Mouse (Mus musculus) gastrocnemius, adult 2 months (tissue): ENCODE measurements around the gene Nav2. TPM values are rescaled to one million over a fixed set of nuclear protein-coding genes. Genes with fewer than 3 reads are reported as not detected.

Experiments used
- DNase-seq: peaks from one replicate; pipeline ENCODE4 v3.0.0; 2022
- H3K27ac ChIP-seq: fragments of 200-600 bp; 2 replicates; pipeline ENCODE4 v1.8.1; 2022; ENCODE audit warnings: mild to moderate bottlenecking
- H3K4me3 ChIP-seq: fragments of 200-600 bp; 2 replicates; pipeline ENCODE4 v1.8.1; 2022; ENCODE audit warnings: mild to moderate bottlenecking, moderate library complexity
- CTCF ChIP-seq: fragments of 200-600 bp; IDR thresholded peaks from 2 replicates; pipeline ENCODE4 v1.8.1; 2022; ENCODE audit warnings: antibody characterized with exemption, mild to moderate bottlenecking, moderate library complexity
- intact Hi-C: fragments of 180-260 bp; cut with DNase I; formaldehyde crosslinking; loops from one replicate; pipeline ENCODE4 v1.15.1; 2025
- total RNA-seq, 2 experiments: library from RNA; stranded (reverse); gene quantifications; 2 replicates each; pipeline ENCODE4 v1.2.3; 2021

Nav2 gene
- total RNA-seq, 2 experiments from 2014 or later = 18.5 to 36.0 TPM

DNA sequence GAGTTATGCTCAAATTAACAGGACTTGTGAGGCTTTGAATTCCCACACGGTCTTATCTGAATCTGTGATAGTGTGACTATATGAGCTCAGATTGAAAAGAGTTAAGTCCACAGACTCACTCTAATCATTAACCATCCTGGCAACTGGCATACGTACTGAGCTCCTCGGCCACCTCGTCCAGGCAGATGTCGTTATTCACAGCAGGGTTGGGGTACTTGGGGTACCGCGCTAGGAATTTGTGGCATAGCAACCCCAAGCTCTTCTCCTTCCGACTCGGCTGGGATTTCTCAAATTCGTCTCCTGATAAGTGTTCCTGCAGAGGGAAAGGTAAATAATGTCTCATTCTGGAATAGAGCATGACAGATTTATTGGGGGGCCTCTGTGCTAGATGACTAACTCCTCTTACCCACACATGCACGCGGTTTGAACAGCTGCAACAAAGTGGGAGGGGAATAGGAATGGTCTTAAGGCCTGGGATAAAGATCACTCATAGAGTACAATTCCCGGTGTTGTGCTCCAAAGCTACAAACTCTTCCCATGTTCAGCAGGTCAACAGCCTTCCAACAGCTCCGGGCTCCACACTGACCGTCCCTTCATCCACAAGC is 30.6 kb upstream of the Nav2 start:
- Histone ChIP-seq H3K27ac (no peak overlapping the region), H3K4me3 (no peak overlapping the region)
- intact Hi-C loops = loop anchor here (1.0 to 5.0 kb wide), 3 partner anchors 51 to 129 kb away; no protein-coding TSS in a partner anchor
- TF ChIP-seq CTCF = no peak
- no peak for DNase-seq

DNA sequence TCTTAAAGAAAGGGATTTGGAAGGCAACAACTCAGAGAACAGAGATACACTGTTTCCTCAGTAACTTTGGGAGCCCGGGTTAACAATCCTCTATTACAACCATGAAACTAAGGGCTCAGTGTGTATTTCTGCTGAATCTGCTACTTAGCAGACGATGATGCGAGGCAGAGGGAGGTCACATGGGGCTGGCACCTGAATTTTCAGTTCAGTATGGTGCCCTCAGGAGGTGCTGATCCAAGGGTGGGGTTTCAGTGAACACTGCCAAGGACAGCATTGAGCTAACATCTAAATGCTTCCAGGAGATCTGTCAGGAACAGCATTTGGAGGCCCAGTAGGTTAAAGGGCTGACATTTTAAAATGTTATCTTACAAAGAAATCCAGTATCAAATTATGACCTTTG is 28.9 kb upstream of the Nav2 start:
- no peak for TF ChIP-seq CTCF
- H3K4me3 ChIP-seq = no peak overlapping the region
- intact Hi-C loops = loop anchor here (5.0 kb wide), 2 partner anchors 52 to 67 kb away; no protein-coding TSS in a partner anchor

DNA sequence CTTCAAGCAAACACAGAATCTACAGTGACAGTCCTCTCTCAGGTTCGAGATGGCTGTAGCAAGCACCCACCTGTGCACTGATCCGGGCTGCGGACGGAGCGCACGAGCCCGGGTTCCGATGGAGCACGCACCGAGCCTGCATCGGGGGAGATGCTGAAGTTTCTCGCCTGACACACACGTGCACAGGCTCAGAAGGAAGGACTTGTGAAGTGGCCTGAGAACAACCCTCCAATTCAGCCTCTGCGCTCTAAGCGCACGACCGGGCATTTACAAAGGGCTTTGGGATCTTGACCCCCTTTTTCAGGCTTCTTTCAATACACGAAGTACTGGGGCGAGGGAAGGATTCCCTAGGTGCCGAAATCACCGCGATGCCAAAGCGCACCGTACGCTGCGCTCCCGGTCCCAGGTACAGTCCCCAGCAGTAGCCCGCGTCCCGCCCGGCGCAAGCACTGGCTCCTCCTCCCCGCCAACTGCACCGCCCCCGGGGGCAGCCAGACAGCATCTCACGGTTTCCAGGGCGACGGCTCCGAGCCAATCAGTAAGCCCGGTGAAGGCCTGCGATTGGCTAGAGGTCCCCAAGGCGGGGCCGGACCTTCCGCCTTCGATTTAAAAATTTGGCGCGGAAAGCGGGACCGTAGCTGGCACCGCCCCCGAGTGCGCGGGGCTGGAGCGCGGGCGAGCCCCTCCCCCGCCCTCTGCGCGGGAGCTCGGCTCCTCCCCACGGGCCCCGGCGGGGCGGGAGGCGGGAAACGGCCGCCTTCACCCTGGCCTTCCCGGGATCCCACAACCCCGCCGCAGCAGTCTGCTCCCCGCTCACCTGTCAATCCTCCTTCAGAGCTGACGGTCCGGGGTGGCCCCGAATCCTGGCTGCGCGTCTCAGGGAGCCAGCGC is 27.7 kb upstream of the Nav2 start:
- peak; percentile 97 for DNase-seq
- intact Hi-C loops = no loop called here
- Histone ChIP-seq H3K4me3 (peak overlapping the region; percentile 89), H3K27ac (no peak overlapping the region)
- TF ChIP-seq CTCF = no peak

More for the DNA sequence above, 28.9 kb upstream of the Nav2 start:
- no peak overlapping the region for H3K27ac ChIP-seq
- no peak for DNase-seq

DNA sequence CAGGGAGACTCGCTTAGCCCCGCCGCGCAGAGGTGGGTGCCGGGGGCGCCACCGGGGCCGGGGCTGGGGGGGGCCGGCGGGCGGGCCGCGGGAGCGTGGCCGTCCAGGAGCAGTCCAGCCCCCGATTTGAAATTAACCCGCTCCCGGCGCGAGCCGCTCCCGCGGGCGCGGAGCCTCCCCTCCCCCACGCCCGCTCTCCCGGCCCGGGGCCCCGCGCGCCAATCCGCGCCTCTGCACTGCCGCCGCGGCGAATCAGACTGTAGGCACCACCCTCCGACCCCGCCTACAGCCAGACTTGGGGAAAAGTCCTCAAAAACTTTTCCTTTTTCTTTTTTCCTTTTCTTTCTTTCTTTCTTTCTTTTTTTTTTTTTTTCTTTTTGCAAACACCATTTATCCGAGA is 27.0 kb upstream of the Nav2 start, which contains the start of gene E2f8:
Gene E2f8 (minus strand): TSS at position 111 of the 400 bp plus-strand sequence.
- Histone ChIP-seq H3K4me3 (peak within 1 kb of the TSS; percentile 89), H3K27ac (no peak within 1 kb of the TSS)
- intact Hi-C loops = no loop called here
- TF ChIP-seq CTCF = no peak
- peak; percentile 86 for DNase-seq

DNA sequence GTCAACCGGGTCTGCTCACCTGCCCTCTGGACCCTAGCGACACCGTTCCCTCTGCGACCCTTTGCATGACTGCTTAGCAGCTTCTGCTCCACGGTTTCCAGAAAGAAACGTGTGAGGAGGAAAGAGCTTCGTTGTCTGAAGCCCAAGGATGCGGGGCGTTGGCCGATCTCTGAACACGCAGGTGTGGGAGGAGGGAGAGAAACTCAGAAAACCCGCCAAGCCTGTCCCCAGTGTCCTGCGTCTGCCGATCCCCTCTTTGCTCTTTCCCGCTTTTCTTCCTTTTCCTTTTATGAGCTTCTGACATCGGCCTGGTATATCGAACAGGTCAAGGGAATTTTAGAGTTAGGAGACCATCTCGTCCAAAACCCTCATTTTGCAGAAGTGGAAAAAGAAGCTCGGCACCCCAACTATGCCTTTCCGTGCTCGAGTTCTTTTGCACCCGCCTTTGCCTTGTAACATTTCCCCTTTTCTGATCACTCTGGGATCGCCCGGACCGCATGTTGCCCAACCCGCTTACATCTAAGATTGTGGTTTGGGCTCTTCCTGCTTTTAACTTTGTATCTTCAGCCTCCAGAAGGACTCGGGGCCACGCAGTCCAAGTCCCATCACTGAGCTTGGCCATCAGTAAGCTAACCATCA is 26.4 kb upstream of the Nav2 start:
- no peak overlapping the region for H3K27ac ChIP-seq
- DNase-seq = peak; percentile 19
- intact Hi-C loops = no loop called here
- no peak for TF ChIP-seq CTCF
- peak overlapping the region; percentile 89 for H3K4me3 ChIP-seq

DNA sequence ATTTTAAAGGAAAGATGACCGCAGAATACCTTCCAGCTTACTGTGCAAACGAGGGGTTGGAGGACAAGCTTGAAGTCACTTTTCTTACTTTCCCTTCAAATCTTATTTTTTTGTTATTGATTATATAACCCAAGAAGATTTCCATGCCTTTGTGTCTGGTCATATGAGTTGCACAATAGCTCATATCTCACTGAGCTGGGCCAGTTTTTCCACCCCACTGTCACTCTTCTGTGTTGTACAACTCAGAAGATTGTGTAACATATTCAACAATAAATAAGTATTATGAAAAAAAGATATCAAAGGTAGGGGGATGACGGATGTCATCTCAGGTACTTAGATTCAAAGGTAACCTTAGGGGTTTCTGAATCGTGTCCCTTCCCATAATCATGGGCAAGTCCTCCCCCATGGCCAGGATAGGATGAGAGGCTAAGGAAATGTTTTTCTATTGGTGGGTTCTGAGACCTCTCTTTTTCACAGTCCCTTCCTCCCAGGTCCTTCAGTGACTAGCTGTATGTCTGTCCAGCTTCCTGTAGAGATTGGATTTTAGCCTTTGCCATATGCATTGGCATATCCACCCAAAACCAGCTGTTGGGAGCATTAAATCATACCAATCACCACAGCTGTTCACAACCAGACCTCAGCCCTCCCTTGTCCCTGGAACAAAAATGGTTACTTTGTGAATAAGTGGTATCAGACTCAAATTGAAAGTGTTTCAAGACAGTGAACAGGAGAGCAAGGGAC is 24.8 kb upstream of the Nav2 start:
- TF ChIP-seq CTCF = no peak
- intact Hi-C loops = no loop called here
- H3K27ac ChIP-seq = no peak overlapping the region

DNA sequence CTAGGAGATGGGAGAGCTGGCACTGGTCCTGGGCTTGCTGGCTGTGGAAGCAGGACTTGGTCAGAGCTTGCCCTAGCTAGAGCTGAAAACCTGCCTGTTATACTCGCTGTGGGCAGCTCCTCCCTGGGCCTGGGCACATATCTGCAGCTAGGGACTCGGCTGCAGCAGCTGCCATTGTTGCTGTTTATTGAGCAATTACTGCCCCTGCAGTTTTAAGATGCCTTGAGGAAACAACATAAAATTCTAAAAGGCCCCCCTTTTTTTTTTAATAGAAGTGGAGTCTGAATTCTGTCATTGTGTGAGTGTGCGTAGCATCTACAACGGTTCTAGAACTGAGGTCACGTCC is 24.3 kb upstream of the Nav2 start:
- intact Hi-C loops = no loop called here
- no peak for TF ChIP-seq CTCF
- H3K4me3 ChIP-seq = no peak overlapping the region
- no peak overlapping the region for H3K27ac ChIP-seq
- DNase-seq = no peak

More for the DNA sequence above, 24.8 kb upstream of the Nav2 start:
- DNase-seq = no peak
- H3K4me3 ChIP-seq = no peak overlapping the region

DNA sequence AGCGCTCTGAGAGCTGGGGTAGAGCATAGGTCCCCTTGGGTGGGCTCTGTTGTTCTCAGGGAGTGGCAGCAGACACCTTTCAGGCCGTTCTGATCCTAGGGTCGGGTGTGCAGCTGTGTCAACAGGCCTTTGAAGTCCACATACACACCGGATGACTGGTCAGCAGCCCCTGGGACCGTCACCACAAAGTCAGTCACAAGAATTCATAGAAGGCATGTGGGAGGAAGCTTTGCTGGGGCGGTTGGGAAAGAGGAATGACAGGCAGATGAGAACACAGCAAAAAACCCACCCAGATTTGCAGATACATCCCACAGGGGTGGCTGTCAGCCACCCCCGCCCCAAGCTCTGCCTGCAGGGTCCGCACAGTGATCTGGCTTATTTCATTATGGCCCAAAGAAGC is 20.5 kb upstream of the Nav2 start:
- intact Hi-C loops = no loop called here
- Histone ChIP-seq H3K4me3 (no peak overlapping the region), H3K27ac (no peak overlapping the region)
- TF ChIP-seq CTCF = no peak
- DNase-seq = no peak

DNA sequence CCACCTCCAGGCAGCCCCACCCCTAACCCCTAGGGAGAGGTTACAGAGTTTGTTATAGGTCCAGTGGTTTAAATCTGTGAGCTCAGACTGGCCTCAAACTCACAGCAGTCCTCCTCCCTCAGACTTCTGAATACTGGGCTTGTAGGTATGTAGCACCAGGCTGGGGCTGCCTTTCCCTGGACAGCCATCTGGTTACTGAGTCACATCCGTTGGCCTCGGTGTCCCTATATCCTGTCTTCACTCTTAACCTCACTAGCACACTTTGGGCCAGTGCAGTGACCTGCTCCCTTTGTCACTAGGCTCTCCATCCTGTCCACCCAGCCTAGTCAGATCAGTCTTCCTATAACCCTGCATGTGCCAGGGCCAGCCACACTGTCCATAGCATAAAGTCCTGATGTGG is 19.8 kb upstream of the Nav2 start:
- intact Hi-C loops = no loop called here

DNA sequence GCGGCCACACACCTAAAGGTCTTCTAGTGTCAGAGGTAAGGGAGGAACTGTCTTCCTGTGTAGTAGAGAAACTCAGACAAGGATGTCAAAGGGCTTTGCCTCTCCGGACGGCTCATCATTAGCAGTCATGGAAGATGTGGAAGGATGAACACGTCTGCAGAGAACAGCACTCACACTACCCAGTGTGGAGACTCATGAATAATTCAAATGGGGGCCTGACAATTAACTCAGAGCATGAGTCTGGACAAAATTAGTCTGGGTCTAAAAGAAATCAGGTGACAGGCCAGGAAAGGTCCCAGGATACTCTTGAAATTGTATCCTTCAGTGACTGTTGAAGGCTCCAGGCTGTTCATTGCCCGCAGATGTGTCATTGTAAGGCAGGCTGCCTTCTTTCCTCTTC is 17.5 kb upstream of the Nav2 start:
- no peak overlapping the region for H3K4me3 ChIP-seq
- intact Hi-C loops = no loop called here
- DNase-seq = no peak

More for the DNA sequence above, 19.8 kb upstream of the Nav2 start:
- no peak for TF ChIP-seq CTCF
- Histone ChIP-seq H3K27ac (no peak overlapping the region), H3K4me3 (no peak overlapping the region)
- no peak for DNase-seq

DNA sequence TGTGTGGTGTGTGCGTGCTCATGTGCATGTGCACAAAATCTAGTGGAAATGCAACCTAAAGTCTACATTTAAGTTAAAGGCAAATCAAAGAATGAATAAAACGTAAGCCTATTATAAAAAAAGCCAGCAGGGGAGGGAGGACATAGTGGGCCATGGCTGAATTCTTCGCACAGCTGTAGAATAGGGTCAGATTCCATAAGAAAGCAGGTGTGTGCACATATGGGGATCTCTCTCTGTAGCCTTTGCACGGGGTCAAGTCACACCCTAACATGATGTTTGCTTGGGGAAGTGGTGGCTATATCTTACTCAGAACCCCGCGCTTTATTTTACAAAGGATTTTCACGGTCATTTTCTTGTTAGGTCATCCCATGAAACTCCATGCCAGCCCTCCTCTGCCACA is 15.4 kb upstream of the Nav2 start:
- no peak for TF ChIP-seq CTCF
- intact Hi-C loops = no loop called here
- H3K4me3 ChIP-seq = no peak overlapping the region
- DNase-seq = no peak
- no peak overlapping the region for H3K27ac ChIP-seq

More for the DNA sequence above, 17.5 kb upstream of the Nav2 start:
- no peak for TF ChIP-seq CTCF
- no peak overlapping the region for H3K27ac ChIP-seq

DNA sequence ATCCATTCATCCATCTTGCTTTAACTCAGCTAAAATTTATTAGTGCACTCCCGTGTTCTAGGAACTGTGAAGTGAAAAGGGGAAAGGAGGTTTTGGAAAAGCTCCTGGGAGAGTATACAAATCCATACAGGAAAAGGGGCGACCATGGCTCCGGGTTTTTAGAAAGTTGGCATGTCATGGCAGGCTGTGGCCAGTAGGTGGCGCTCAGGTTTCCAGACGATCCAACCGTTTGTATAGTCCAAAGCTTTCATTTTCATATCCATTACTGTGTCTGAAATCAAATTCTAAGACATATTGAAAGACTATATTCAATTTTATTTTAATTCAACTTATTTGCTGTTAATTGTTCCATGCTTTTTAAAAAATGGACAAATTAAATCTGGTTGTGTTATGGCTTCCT is 14.4 kb upstream of the Nav2 start:
- DNase-seq = peak; percentile 55
- Histone ChIP-seq H3K4me3 (no peak overlapping the region), H3K27ac (no peak overlapping the region)
- TF ChIP-seq CTCF = peak; percentile 98
- intact Hi-C loops = loop anchor here (1.0 kb wide), 1 partner anchor 227 kb away; no protein-coding TSS in a partner anchor
